Mouse (Mus musculus) forebrain, embryonic 11.5 days (tissue): ENCODE measurements around the gene Stim2. TPM values are rescaled to one million over a fixed set of nuclear protein-coding genes. Genes with fewer than 3 reads are reported as not detected.

Experiments used
- ATAC-seq: fragments of 200-750 bp; cut with Nextera tagmentation; replicated peaks from 2 replicates; pipeline ENCODE4 v1.8.0; 2017; ENCODE audit warnings: moderate TSS enrichment; ENCODE audit not compliant: low FRiP score
- DNase-seq: peaks from one replicate; pipeline ENCODE4 v3.0.0-alpha.2; 2017; ENCODE audit warnings: low spot score
- H3K27ac ChIP-seq: fragments of 300-500 bp; sonication (generic); 2 replicates; pipeline ENCODE4 v1.5.1; 2014; ENCODE audit warnings: low read depth, low read length
- H3K27me3 ChIP-seq: fragments of 300-500 bp; sonication (generic); 2 replicates; pipeline ENCODE4 v1.6.1; 2014; ENCODE audit warnings: mild to moderate bottlenecking, low read length, mixed read lengths; ENCODE audit not compliant: control insufficient read depth, insufficient read depth
- H3K36me3 ChIP-seq: fragments of 300-500 bp; sonication (generic); 2 replicates; pipeline ENCODE4 v1.6.1; 2014; ENCODE audit warnings: mild to moderate bottlenecking, low read length, moderate library complexity, mixed read lengths; ENCODE audit not compliant: control insufficient read depth, insufficient read depth
- H3K4me1 ChIP-seq: fragments of 300-500 bp; sonication (generic); replicated peaks from 2 replicates; pipeline ENCODE4 v1.6.1; 2014; ENCODE audit warnings: low read length, mixed read lengths; ENCODE audit not compliant: control insufficient read depth, insufficient read depth
- H3K4me2 ChIP-seq: fragments of 300-500 bp; sonication (generic); 2 replicates; pipeline ENCODE4 v1.6.1; 2014; ENCODE audit warnings: low read depth, mild to moderate bottlenecking, low read length, moderate library complexity, mixed read lengths; ENCODE audit not compliant: severe bottlenecking
- H3K4me3 ChIP-seq: fragments of 300-500 bp; sonication (generic); 2 replicates; pipeline ENCODE4 v1.5.1; 2014; ENCODE audit warnings: low read depth, low read length
- H3K9ac ChIP-seq: fragments of 300-500 bp; sonication (generic); 2 replicates; pipeline ENCODE4 v1.6.1; 2014; ENCODE audit warnings: low read length
- H3K9me3 ChIP-seq: fragments of 300-500 bp; sonication (generic); 2 replicates; pipeline ENCODE4 v1.6.1; 2016; ENCODE audit warnings: low read length, mixed read lengths; ENCODE audit not compliant: control insufficient read depth
- WGBS: fragments of 180-500 bp; shearing (Covaris S2); extraction: QIAGEN DNeasy Blood & Tissue Kit; methylation state at CpG from one replicate; pipeline ENCODE4 v1.1.7; 2014; 5-methylcytosine and 5-hydroxymethylcytosine counted together
- polyA plus RNA-seq: library from polyadenylated mRNA; unstranded; fragments of >200 nt; fragmentation: Nextera tagmentation; extraction: Ambion mirVana; gene quantifications from 2 replicates; pipeline ENCODE4 v1.2.1, GENCODE M21; 2014

The Stim2 gene
- polyA plus RNA-seq, 1 experiment from 2014 or later, result 21.1 TPM

DNA sequence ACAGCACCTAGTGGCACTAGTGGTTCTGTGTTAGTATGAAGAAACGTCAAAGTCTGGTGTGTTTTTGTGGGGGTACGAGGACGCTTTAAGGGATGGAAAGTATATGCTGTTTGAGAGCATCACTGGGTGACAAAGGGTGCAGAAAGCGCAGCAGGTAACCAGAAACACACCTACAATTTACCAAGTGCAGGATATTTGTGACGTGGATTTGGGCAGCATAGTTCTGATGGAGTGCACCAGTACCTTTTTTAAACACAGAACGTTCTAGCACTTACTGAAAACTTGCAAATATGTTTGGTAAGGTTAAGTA, 1.1 kb downstream of the Stim2 start:
- H3K4me2 ChIP-seq, result peak overlapping the region; percentile 84
- no peak for DNase-seq
- no peak for ATAC-seq
- peak overlapping the region; percentile 86 for H3K4me3 ChIP-seq
- 2% methylated on average over 6 of the region's 6 CpGs for WGBS
- no peaks in the 10 kb centered on the region for H3K27me3 ChIP-seq
- peaks cover 12% of the 10 kb centered on the region for H3K4me1 ChIP-seq
- H3K9me3 ChIP-seq, result no peaks in the 10 kb centered on the region
- H3K36me3 ChIP-seq, result no peaks in the 10 kb centered on the region
- H3K27ac ChIP-seq, result peak overlapping the region; percentile 86
- H3K9ac ChIP-seq, result peak overlapping the region; percentile 74

DNA sequence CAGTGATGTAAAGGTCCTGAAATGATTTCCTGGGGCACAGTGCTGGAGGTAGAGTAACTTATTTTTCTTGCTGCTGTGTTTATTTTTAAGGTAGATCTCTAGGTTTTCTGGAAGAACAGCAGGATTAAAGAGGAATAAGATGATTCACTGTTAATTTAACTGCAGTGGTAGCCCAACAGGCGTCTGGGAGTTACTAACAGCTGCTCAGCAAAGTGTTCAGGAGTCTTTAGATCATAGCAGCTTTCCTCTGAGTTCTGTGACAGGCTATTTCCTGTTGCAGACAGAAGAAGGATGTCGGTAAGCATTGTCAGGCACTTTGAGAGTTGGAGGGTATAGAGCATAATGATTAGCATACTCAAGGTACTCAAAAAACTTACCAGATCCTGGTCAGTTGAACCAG, 1.5 kb downstream of the Stim2 start:
- H3K4me1 ChIP-seq, result peaks cover 12% of the 10 kb centered on the region
- H3K9ac ChIP-seq, result peak overlapping the region; percentile 74
- H3K4me3 ChIP-seq, result peak overlapping the region; percentile 86
- no peak for ATAC-seq
- H3K27ac ChIP-seq, result no peak overlapping the region
- no peak for DNase-seq
- H3K36me3 ChIP-seq, result no peaks in the 10 kb centered on the region
- no peaks in the 10 kb centered on the region for H3K9me3 ChIP-seq
- H3K4me2 ChIP-seq, result peak overlapping the region; percentile 84
- no peaks in the 10 kb centered on the region for H3K27me3 ChIP-seq
- 3% methylated on average over 2 of the region's 2 CpGs for WGBS

DNA sequence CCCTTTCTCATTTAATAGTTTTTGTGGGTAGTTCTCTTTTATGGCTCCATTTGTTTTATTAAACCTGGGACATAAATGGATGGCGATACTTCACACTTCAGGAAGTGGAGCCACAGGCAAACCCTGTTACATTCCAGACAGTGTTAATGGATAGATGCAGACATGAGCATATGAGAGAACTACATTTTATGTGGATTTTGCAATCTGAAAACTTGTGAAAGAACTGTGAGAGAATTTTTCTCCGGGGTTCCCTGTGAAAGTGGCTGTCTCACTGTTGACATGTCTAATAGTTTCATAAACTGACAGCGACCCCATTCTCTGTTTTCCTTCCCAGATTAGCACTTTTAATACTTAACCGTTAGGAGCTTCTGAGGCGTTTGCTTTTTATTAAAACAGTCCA, 2.7 kb downstream of the Stim2 start:
- DNase-seq, result no peak
- no peak for ATAC-seq
- no peaks in the 10 kb centered on the region for H3K36me3 ChIP-seq
- H3K4me2 ChIP-seq, result no peak overlapping the region
- no peaks in the 10 kb centered on the region for H3K27me3 ChIP-seq
- H3K9me3 ChIP-seq, result no peaks in the 10 kb centered on the region
- H3K27ac ChIP-seq, result no peak overlapping the region
- no peak overlapping the region for H3K9ac ChIP-seq
- no peak overlapping the region for H3K4me3 ChIP-seq
- peaks cover 7% of the 10 kb centered on the region; the same call in 1 of the 2 replicates for H3K4me1 ChIP-seq
- 80% methylated on average over 5 of the region's 5 CpGs for WGBS

DNA sequence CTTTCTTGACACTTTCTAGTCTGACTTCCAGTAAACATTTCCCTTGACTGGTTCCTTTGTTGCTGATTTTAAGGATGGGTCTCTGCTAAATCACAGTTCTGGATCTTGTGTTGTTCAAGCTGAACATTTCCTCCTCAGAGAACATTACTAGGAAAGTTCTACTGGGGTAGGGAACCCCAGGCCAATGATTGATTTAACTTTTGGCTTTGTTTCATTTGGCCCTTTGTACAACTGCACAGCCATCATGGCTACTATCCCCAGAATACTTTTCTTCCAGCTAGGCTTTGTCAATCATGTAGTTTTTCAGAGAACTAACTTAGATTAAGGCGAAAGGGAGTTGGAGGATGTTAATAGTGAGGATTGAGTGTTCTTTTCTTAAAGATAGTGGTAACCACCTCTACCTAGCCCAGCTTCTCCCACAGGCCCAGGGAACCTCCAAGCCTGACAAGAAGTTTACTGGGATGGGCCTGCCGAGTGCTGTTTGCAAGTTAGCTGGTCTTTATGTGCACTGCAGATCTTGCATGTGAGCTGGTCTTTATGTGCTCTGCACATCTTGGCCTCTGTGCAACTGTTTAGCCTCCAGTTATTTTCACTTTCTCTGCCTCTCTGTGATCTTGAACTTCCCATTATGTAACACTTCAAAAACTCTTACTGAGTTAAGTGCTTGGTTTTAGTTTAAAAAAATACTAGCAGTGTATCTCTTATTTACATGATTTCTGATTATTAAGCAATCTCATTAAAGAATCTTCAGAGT, 7.0 kb downstream of the Stim2 start:
- Histone ChIP-seq H3K4me3 (no peak overlapping the region), H3K36me3 (no peaks in the 10 kb centered on the region), H3K9me3 (no peaks in the 10 kb centered on the region), H3K27ac (no peak overlapping the region), H3K4me2 (no peak overlapping the region), H3K27me3 (no peaks in the 10 kb centered on the region), H3K4me1 (no peaks in the 10 kb centered on the region), H3K9ac (no peak overlapping the region)
- 66% methylated on average over 2 of the region's 2 CpGs for WGBS
- DNase-seq (no peak), ATAC-seq (no peak)

DNA sequence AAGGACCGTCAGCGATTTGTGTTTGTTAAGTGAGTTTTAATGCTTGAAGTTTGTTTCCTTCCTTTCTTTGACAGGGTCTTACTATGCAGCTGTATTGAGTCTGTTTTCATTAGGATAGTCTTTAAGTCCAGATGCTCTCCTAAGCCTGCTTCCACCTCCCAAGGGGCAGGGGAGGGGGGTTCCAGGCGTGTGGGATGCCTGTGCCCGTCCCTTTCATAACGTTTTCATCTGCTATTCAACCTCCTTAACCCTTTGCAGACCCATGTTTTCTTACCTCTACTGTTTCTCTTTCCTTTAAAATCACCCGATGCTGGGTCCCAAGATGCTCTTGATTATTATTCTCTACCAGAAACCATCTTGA, 7.5 kb downstream of the Stim2 start:
- H3K27me3 ChIP-seq, result no peaks in the 10 kb centered on the region
- no peaks in the 10 kb centered on the region for H3K36me3 ChIP-seq
- no peak overlapping the region for H3K4me3 ChIP-seq
- 43% methylated on average over 6 of the region's 6 CpGs for WGBS
- DNase-seq, result no peak
- no peak overlapping the region for H3K9ac ChIP-seq
- H3K9me3 ChIP-seq, result no peaks in the 10 kb centered on the region
- H3K4me2 ChIP-seq, result no peak overlapping the region
- no peak for ATAC-seq
- H3K27ac ChIP-seq, result no peak overlapping the region
- no peaks in the 10 kb centered on the region for H3K4me1 ChIP-seq

DNA sequence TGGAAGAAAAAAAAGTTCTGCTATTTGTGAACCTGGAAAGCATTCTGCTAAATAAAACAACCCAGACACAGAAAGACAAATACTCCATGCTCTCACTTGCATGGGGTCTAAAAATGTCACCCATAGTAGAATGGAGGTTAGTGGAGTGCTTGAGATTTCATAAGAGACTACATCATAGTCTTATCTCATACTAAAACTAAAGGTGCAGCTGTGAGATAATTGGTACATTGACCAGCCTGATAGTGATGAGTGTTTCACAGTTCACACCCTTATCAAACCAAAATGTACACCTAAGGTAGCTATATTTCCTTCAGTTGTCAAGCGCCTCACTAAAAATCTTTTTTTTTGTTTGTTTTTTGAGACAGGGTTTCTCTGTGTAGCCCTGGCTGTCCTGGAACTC, 8.5 kb downstream of the Stim2 start:
- Histone ChIP-seq H3K4me1 (no peaks in the 10 kb centered on the region), H3K36me3 (no peaks in the 10 kb centered on the region)
- DNase-seq, result no peak

DNA sequence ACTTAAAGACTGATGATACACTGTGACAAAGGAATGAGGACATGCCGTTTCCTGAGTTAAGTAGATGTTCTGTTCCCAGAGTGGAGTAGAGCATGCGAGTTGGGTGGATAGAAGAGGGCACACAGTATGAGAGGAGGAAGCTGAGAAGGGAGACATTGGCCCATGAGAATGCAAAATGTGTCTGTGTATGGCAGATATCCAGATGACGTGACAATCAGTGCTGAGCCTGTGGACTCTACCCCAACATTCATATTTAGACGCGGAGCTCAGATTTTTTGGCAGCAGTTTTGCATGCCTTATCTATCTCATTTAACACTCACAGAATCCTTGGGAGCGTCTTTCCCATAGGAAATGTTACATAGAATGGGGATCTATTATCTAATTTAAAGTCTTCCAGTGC, 9.3 kb downstream of the Stim2 start:
- ATAC-seq, result no peak
- H3K4me2 ChIP-seq, result no peak overlapping the region
- H3K9ac ChIP-seq, result no peak overlapping the region

More for the DNA sequence above, 8.5 kb downstream of the Stim2 start:
- Histone ChIP-seq H3K27me3 (no peaks in the 10 kb centered on the region), H3K4me3 (no peak overlapping the region), H3K27ac (no peak overlapping the region), H3K4me2 (no peak overlapping the region), H3K9me3 (no peaks in the 10 kb centered on the region), H3K9ac (no peak overlapping the region)
- WGBS, result 95% methylated on average over 1 of the region's 1 CpGs
- no peak for ATAC-seq

DNA sequence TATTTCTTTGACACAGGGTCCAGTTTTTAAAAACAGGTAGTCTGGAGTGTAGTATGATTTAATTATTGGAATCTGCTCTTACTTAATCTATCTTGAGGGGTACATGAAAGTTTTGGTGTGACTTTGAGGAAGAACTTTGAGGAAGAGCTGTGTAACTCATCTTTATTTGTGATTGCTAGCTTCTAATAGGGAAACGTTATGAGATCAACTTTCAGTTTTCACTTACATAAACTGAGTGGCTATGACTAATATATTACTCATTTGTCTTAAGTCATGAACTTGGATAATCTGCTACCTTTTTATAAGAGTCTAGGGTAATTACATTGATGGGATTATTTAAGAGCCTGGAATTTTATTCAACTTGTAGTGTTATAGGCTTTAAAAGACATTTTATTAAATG, 15.0 kb downstream of the Stim2 start:
- DNase-seq, result no peak
- H3K4me2 ChIP-seq, result no peak overlapping the region
- WGBS, result 89% methylated on average over 1 of the region's 1 CpGs
- no peaks in the 10 kb centered on the region for H3K36me3 ChIP-seq
- no peak overlapping the region for H3K9ac ChIP-seq
- no peaks in the 10 kb centered on the region for H3K9me3 ChIP-seq
- no peak overlapping the region for H3K27ac ChIP-seq
- no peak for ATAC-seq
- no peaks in the 10 kb centered on the region; the same call in 1 of the 2 replicates for H3K4me1 ChIP-seq
- no peaks in the 10 kb centered on the region for H3K27me3 ChIP-seq
- no peak overlapping the region for H3K4me3 ChIP-seq

More for the DNA sequence above, 9.3 kb downstream of the Stim2 start:
- 93% methylated on average over 6 of the region's 6 CpGs for WGBS
- Histone ChIP-seq H3K36me3 (no peaks in the 10 kb centered on the region), H3K9me3 (no peaks in the 10 kb centered on the region), H3K4me3 (no peak overlapping the region), H3K27me3 (no peaks in the 10 kb centered on the region), H3K27ac (no peak overlapping the region), H3K4me1 (no peaks in the 10 kb centered on the region)
- DNase-seq, result no peak

DNA sequence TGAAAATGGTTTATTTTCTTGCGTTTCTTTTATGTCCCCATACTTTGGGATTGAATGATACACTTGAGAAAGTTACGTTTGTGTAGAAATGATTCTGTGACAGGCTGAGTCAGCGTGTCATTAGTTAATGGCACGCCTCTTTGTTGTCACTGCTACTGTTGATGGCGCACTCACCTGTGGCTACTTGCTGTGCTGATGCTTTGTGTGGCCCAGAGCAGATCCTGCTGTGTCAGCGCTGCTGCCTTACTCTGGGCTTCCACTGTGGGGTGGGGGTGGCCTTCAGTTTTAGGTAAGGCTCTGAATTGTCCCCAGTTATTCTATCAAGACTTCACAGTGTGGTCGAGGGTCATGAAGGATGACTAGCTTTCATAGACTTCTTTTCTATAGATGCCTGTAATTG, 18.8 kb downstream of the Stim2 start:
- Histone ChIP-seq H3K4me2 (no peak overlapping the region), H3K4me3 (no peak overlapping the region), H3K4me1 (no peaks in the 10 kb centered on the region; the same call in 1 of the 2 replicates), H3K27ac (no peak overlapping the region), H3K9me3 (no peaks in the 10 kb centered on the region), H3K27me3 (no peaks in the 10 kb centered on the region), H3K36me3 (no peaks in the 10 kb centered on the region), H3K9ac (no peak overlapping the region)
- WGBS, result 46% methylated on average over 7 of the region's 7 CpGs
- ATAC-seq, result no peak
- DNase-seq, result no peak
